Mouse (Mus musculus) lung, postnatal 25 days (tissue): ENCODE data around the gene Rnpep.

Experiments used
- DNase-seq: peaks from one replicate; pipeline ENCODE4 v3.0.0; 2022; ENCODE audit warnings: low spot score

Rnpep gene

GRCm38 (mm10) chr1:135283826-135284291 lies at the start of gene Rnpep:
Rnpep (minus strand) TSS chr1:135284084.
- DNase-seq = peak; percentile 70

GRCm38 (mm10) chr1:135330578-135330977 lies 46.7 kb upstream of the Rnpep start:
- DNase-seq = no peak

- DNase-seq = no peak
These were observed 44.5 kb upstream of the Rnpep start for GRCm38 (mm10) chr1:135328368-135328767.

GRCm38 (mm10) chr1:135325934-135326333 lies 42.0 kb upstream of the Rnpep start:
- DNase-seq = no peak

- DNase-seq = peak; percentile 59
These were observed 40.7 kb upstream of the Rnpep start, which contains the start of gene Lmod1 for GRCm38 (mm10) chr1:135324571-135324970. Lmod1 (plus strand) TSS chr1:135324807.

- DNase-seq = no peak
These were observed 39.5 kb upstream of the Rnpep start for GRCm38 (mm10) chr1:135323367-135323901.

GRCm38 (mm10) chr1:135313284-135314031 lies 29.6 kb upstream of the Rnpep start, which contains the start of gene Timm17a:
Timm17a (minus strand) TSS chr1:135313778.
- peak; percentile 96 for DNase-seq

- no peak for DNase-seq
These were observed 28.3 kb upstream of the Rnpep start for GRCm38 (mm10) chr1:135312201-135312600.

GRCm38 (mm10) chr1:135311356-135311755 lies 27.5 kb upstream of the Rnpep start:
- DNase-seq = no peak

GRCm38 (mm10) chr1:135290908-135291307 lies 7.0 kb upstream of the Rnpep start:
- DNase-seq = no peak

GRCm38 (mm10) chr1:135286311-135286710 lies 2.4 kb upstream of the Rnpep start:
- DNase-seq = peak; percentile 10

GRCm38 (mm10) chr1:135283287-135283825 lies 528 bp downstream of the Rnpep start:
- DNase-seq = no peak

- DNase-seq = peak; percentile 81
These were observed 1.2 kb downstream of the Rnpep start for GRCm38 (mm10) chr1:135282536-135283286.

GRCm38 (mm10) chr1:135281841-135282240 lies 2.0 kb downstream of the Rnpep start:
- DNase-seq = no peak

- DNase-seq = peak; percentile 88
These were observed 3.2 kb downstream of the Rnpep start for GRCm38 (mm10) chr1:135280646-135281045.

- DNase-seq = no peak
These were observed 12.5 kb downstream of the Rnpep start for GRCm38 (mm10) chr1:135271371-135271770.

GRCm38 (mm10) chr1:135267663-135268446 lies 16.0 kb downstream of the Rnpep start:
- DNase-seq = no peak

GRCm38 (mm10) chr1:135265834-135266233 lies 18.1 kb downstream of the Rnpep start:
- no peak for DNase-seq

- no peak for DNase-seq
These were observed 20.6 kb downstream of the Rnpep start for GRCm38 (mm10) chr1:135263316-135263715.

GRCm38 (mm10) chr1:135262329-135262728 lies 21.6 kb downstream of the Rnpep start:
- DNase-seq = no peak

- DNase-seq = peak; percentile 87
These were observed 23.0 kb downstream of the Rnpep start for GRCm38 (mm10) chr1:135260931-135261330.

- DNase-seq = peak; percentile 85
These were observed 24.8 kb downstream of the Rnpep start for GRCm38 (mm10) chr1:135259128-135259436.
